10 mouse cellular contexts compared by ENCODE assay signal in genomic region chr8:84039050-84039449, GRCm38 (mm10). TPM values are rescaled to one million over a fixed set of nuclear protein-coding genes. Genes with fewer than 3 reads are reported as not detected.
A peak's percentile ranks its signal among the peaks of the same experiment; 100 is the strongest.
DNase-seq lines count a peak whose midpoint lies in the region; ATAC-seq lines count a peak whose summit lies in the region.
"Had no signal": no experiment of that assay in that cellular context is flagged by ENCODE, and none has a peak within 500 bp of the region (broad histone marks: within the 10 kb centered on the region; RNA-seq: fewer than 3 reads in every experiment).

No protein-coding gene starts in this region.

- peaks cover 14% of the 10 kb centered on the region for H3K4me1 ChIP-seq in forebrain, embryonic 16.5 days (replicated peaks; ENCODE audit: control insufficient read depth, insufficient read depth, low read length)
- H3K4me1 ChIP-seq in liver, embryonic 13.5 days (replicated peaks) = peaks cover 8% of the 10 kb centered on the region; the same call in 1 of the 2 replicates

- no peaks in the 10 kb centered on the region for H3K9me3 ChIP-seq in forebrain, embryonic 16.5 days (ENCODE audit: control insufficient read depth, low read length)
- no peaks in the 10 kb centered on the region for H3K9me3 ChIP-seq in liver, embryonic 13.5 days (replicated peaks)
- H3K9me3 ChIP-seq: embryonic facial prominence, embryonic 13.5 days; stomach, embryonic 15.5 days had no signal

- H3K36me3 ChIP-seq in forebrain, embryonic 16.5 days (ENCODE audit: control insufficient read depth, insufficient read depth) = no peaks in the 10 kb centered on the region
- no peaks in the 10 kb centered on the region for H3K36me3 ChIP-seq in liver, embryonic 13.5 days
- H3K36me3 ChIP-seq: embryonic facial prominence, embryonic 13.5 days; stomach, embryonic 15.5 days had no signal

- no peak overlapping the region for H3K9ac ChIP-seq in forebrain, embryonic 16.5 days (replicated peaks; ENCODE audit: low read depth, low read length)
- H3K9ac ChIP-seq in liver, embryonic 13.5 days = no peak overlapping the region
- H3K9ac ChIP-seq: embryonic facial prominence, embryonic 13.5 days; stomach, embryonic 15.5 days had no signal

- no peak overlapping the region for H3K4me2 ChIP-seq in forebrain, embryonic 16.5 days (ENCODE audit: low read length)
- H3K4me2 ChIP-seq in liver, embryonic 13.5 days = no peak overlapping the region
- H3K4me2 ChIP-seq: embryonic facial prominence, embryonic 13.5 days; stomach, embryonic 15.5 days had no signal

- H3K27ac ChIP-seq in forebrain, embryonic 16.5 days (ENCODE audit: low read length) = no peak overlapping the region
- no peak overlapping the region for H3K27ac ChIP-seq in liver, embryonic 13.5 days
- H3K27ac ChIP-seq: embryonic facial prominence, embryonic 13.5 days; stomach, embryonic 15.5 days had no signal

- DNase-seq in left cerebral cortex, adult 18-20 months (ENCODE audit: low spot score in 2 of 2) = peak; percentile 63 to 68
- DNase-seq in left cerebral cortex, adult 11 months (ENCODE audit: low spot score) = no peak
- DNase-seq in kidney, adult 8-10 months = peak; percentile 53 to 79
- peak; percentile 41 for DNase-seq in liver, embryonic 13.5 days
- DNase-seq in thymus, adult 18-20 months = peak; percentile 55 to 66

- H3K4me3 ChIP-seq in forebrain, embryonic 16.5 days (replicated peaks; ENCODE audit: low read length) = no peak overlapping the region
- H3K4me3 ChIP-seq in liver, embryonic 13.5 days (replicated peaks) = no peak overlapping the region
- H3K4me3 ChIP-seq: embryonic facial prominence, embryonic 13.5 days; stomach, embryonic 15.5 days had no signal

- peak; percentile 26; the same call in 1 of the 2 replicates for ATAC-seq in cerebellum, adult (ENCODE audit: insufficient number of reproducible peaks, low FRiP score, low TSS enrichment)
- 0 out of 2 replicates have a peak, but pooled peaks have one; percentile 23 for ATAC-seq in forebrain, embryonic 16.5 days
- ATAC-seq in liver, embryonic 13.5 days (ENCODE audit: low read depth) = no peak
- ATAC-seq in neutrophil, adult 5-6 weeks (ENCODE audit: extremely low read depth, insufficient number of reproducible peaks, low FRiP score, poor library complexity, severe bottlenecking) = peak; percentile 44; the same call in 1 of the 2 replicates

- peaks cover 29% of the 10 kb centered on the region for H3K27me3 ChIP-seq in forebrain, embryonic 16.5 days (replicated peaks; ENCODE audit: control insufficient read depth, insufficient read depth, low read length)
- H3K27me3 ChIP-seq in liver, embryonic 13.5 days = peaks cover 57% of the 10 kb centered on the region

- 5% methylated on average over 5 of the region's 5 CpGs for WGBS in forebrain, embryonic 16.5 days
- 5% methylated on average over 5 of the region's 5 CpGs for WGBS in liver, embryonic 13.5 days (ENCODE audit: insufficient replicate concordance)

RNA-seq across cellular contexts. Expression of gene Il27ra, which starts 3.3 kb away (rescaled TPM):
- under 1 TPM; 0.30 to 0.52 TPM for total RNA-seq in left cerebral cortex, adult 18-20 months (2021)
- polyA plus RNA-seq in forebrain, embryonic 16.5 days (2015; fragmentation: Nextera tagmentation; extraction: Ambion mirVana) = 0.65 and 0.79 TPM in 2 replicates
- 0.72 and 1.1 TPM in 2 replicates for polyA plus RNA-seq in liver, embryonic 13.5 days (2015; fragmentation: Nextera tagmentation; extraction: Ambion mirVana)
- total RNA-seq in neutrophil, adult 5-6 weeks (2017) = 47.3 and 47.8 TPM in 2 replicates

RNA-seq across cellular contexts. Expression of gene Rln3, which starts 5.8 kb away (rescaled TPM):
- total RNA-seq in left cerebral cortex, adult 18-20 months (2021) = not detected
- not detected in 2 replicates for polyA plus RNA-seq in forebrain, embryonic 16.5 days (2015; fragmentation: Nextera tagmentation; extraction: Ambion mirVana)
- not detected in 2 replicates for polyA plus RNA-seq in liver, embryonic 13.5 days (2015; fragmentation: Nextera tagmentation; extraction: Ambion mirVana)
- total RNA-seq in neutrophil, adult 5-6 weeks (2017) = not detected in 2 replicates
- polyA plus RNA-seq: embryonic facial prominence, embryonic 13.5 days; stomach, embryonic 15.5 days had no signal

RNA-seq across cellular contexts. Expression of gene Palm3, which starts 17.8 kb away (rescaled TPM):
- total RNA-seq in left cerebral cortex, adult 18-20 months (2021) = 1 to 10 TPM; 1.8 to 2.7 TPM
- 2.0 and 3.0 TPM in 2 replicates for polyA plus RNA-seq in forebrain, embryonic 16.5 days (2015; fragmentation: Nextera tagmentation; extraction: Ambion mirVana)
- polyA plus RNA-seq in liver, embryonic 13.5 days (2015; fragmentation: Nextera tagmentation; extraction: Ambion mirVana) = 0.06 and 0.27 TPM in 2 replicates
- 0.25 and 0.35 TPM in 2 replicates for total RNA-seq in neutrophil, adult 5-6 weeks (2017)

RNA-seq across cellular contexts. Expression of gene Gm10643, which starts 25.9 kb away (rescaled TPM):
- total RNA-seq in left cerebral cortex, adult 18-20 months (2021) = 1 to 10 TPM; 2.9 to 3.5 TPM
- polyA plus RNA-seq in forebrain, embryonic 16.5 days (2015; fragmentation: Nextera tagmentation; extraction: Ambion mirVana) = 1.0 and 1.1 TPM in 2 replicates
- 0.12 and 0.14 TPM in 2 replicates for polyA plus RNA-seq in liver, embryonic 13.5 days (2015; fragmentation: Nextera tagmentation; extraction: Ambion mirVana)
- total RNA-seq in neutrophil, adult 5-6 weeks (2017) = 12.3 and 12.5 TPM in 2 replicates

RNA-seq across cellular contexts. Expression of gene 2210011C24Rik, which starts 27.1 kb away (rescaled TPM):
- under 1 TPM in 1 of 2 experiments, not detected in 1; 0.61 TPM for total RNA-seq in left cerebral cortex, adult 18-20 months (2021)
- polyA plus RNA-seq in forebrain, embryonic 16.5 days (2015; fragmentation: Nextera tagmentation; extraction: Ambion mirVana) = not detected in 2 replicates
- polyA plus RNA-seq in liver, embryonic 13.5 days (2015; fragmentation: Nextera tagmentation; extraction: Ambion mirVana) = not detected in 2 replicates
- not detected in 2 replicates for total RNA-seq in neutrophil, adult 5-6 weeks (2017)
- polyA plus RNA-seq: embryonic facial prominence, embryonic 13.5 days had no signal

Comparison
In these comparisons a context has a peak if more than half of its experiments do, and no peak if none do; other contexts are left out.
1. RNA of gene Il27ra, which starts 3.3 kb away (total RNA-seq): 47.3 to 47.8 TPM in neutrophil, adult 5-6 weeks; 0.30 to 0.52 TPM in left cerebral cortex, adult 18-20 months; every median in the first group is over 10 times any median in the second.